Mouse (Mus musculus) neural tube, embryonic 12.5 days (tissue): ENCODE measurements around the gene Agpat2. TPM values are rescaled to one million over a fixed set of nuclear protein-coding genes. Genes with fewer than 3 reads are reported as not detected.

ENCODE experiments used
- ATAC-seq: fragments of 200-750 bp; cut with Nextera tagmentation; 2 replicates; pipeline ENCODE4 v1.8.0; 2017; ENCODE audit warnings: low read depth, mild to moderate bottlenecking, moderate TSS enrichment, moderate library complexity; ENCODE audit not compliant: low FRiP score
- H3K27ac ChIP-seq: fragments of 300-500 bp; sonication (generic); 2 replicates; pipeline ENCODE4 v1.5.1; 2016
- H3K27me3 ChIP-seq: fragments of 300-500 bp; sonication (generic); replicated peaks from 2 replicates; pipeline ENCODE4 v1.6.1; 2016; ENCODE audit warnings: mild to moderate bottlenecking
- H3K36me3 ChIP-seq: fragments of 300-500 bp; sonication (generic); 2 replicates; pipeline ENCODE4 v1.6.1; 2016; ENCODE audit warnings: mild to moderate bottlenecking
- H3K4me1 ChIP-seq: fragments of 300-500 bp; sonication (generic); 2 replicates; pipeline ENCODE4 v1.6.1; 2016
- H3K4me2 ChIP-seq: fragments of 300-500 bp; sonication (generic); replicated peaks from 2 replicates; pipeline ENCODE4 v1.6.1; 2016; ENCODE audit warnings: mild to moderate bottlenecking
- H3K4me3 ChIP-seq: fragments of 300-500 bp; sonication (generic); 2 replicates; pipeline ENCODE4 v1.5.1; 2016
- H3K9ac ChIP-seq: fragments of 300-500 bp; sonication (generic); 2 replicates; pipeline ENCODE4 v1.6.1; 2016; ENCODE audit warnings: mild to moderate bottlenecking
- H3K9me3 ChIP-seq: fragments of 300-500 bp; sonication (generic); 2 replicates; pipeline ENCODE4 v1.6.1; 2016; ENCODE audit warnings: mild to moderate bottlenecking
- WGBS: fragments of 180-500 bp; shearing (Covaris S2); methylation state at CpG from one replicate; pipeline ENCODE4 v1.1.7; 2016; 5-methylcytosine and 5-hydroxymethylcytosine counted together
- polyA plus RNA-seq: library from polyadenylated mRNA; unstranded; fragments of >200 nt; fragmentation: Nextera tagmentation; extraction: Ambion mirVana; gene quantifications from 2 replicates; pipeline ENCODE4 v1.2.1, GENCODE M21; 2016

The Agpat2 gene
- polyA plus RNA-seq, 1 experiment from 2014 or later, result 7.1 TPM

GRCm38 (mm10) chr2:26603159-26603558 is 1.1 kb downstream of the Agpat2 start:
- ATAC-seq, result 0 out of 2 replicates have a peak, but pooled peaks have one; percentile 14
- no peak overlapping the region for H3K27ac ChIP-seq
- 14% methylated on average over 6 of the region's 6 CpGs for WGBS

GRCm38 (mm10) chr2:26602631-26603030 is 1.6 kb downstream of the Agpat2 start:
- no peak overlapping the region for H3K27ac ChIP-seq
- no peak for ATAC-seq
- no peak overlapping the region for H3K9ac ChIP-seq
- 81% methylated on average over 5 of the region's 5 CpGs for WGBS
- H3K4me1 ChIP-seq, result peaks cover 13% of the 10 kb centered on the region
- no peak overlapping the region for H3K4me2 ChIP-seq
- no peaks in the 10 kb centered on the region for H3K9me3 ChIP-seq
- H3K27me3 ChIP-seq, result peaks cover 31% of the 10 kb centered on the region
- H3K36me3 ChIP-seq, result no peaks in the 10 kb centered on the region
- no peak overlapping the region for H3K4me3 ChIP-seq

More at GRCm38 (mm10) chr2:26603159-26603558, 1.1 kb downstream of the Agpat2 start:
- H3K4me1 ChIP-seq, result peaks cover 13% of the 10 kb centered on the region
- H3K9me3 ChIP-seq, result no peaks in the 10 kb centered on the region
- no peaks in the 10 kb centered on the region for H3K36me3 ChIP-seq
- peaks cover 31% of the 10 kb centered on the region for H3K27me3 ChIP-seq
- H3K4me3 ChIP-seq, result peak overlapping the region; percentile 51
- peak overlapping the region; percentile 88 for H3K4me2 ChIP-seq
- H3K9ac ChIP-seq, result 0 out of 2 replicates have a peak overlapping the region, but pooled peaks have one; percentile 61

- H3K9me3 ChIP-seq, result no peaks in the 10 kb centered on the region
- H3K27ac ChIP-seq, result no peak overlapping the region
- peaks cover 31% of the 10 kb centered on the region for H3K27me3 ChIP-seq
- H3K4me1 ChIP-seq, result peaks cover 13% of the 10 kb centered on the region
- no peak overlapping the region for H3K4me3 ChIP-seq
- no peak overlapping the region for H3K4me2 ChIP-seq
- 95% methylated on average over 1 of the region's 1 CpGs for WGBS
- H3K36me3 ChIP-seq, result no peaks in the 10 kb centered on the region
- H3K9ac ChIP-seq, result no peak overlapping the region
- no peak for ATAC-seq
Measured at GRCm38 (mm10) chr2:26601595-26601994, 2.6 kb downstream of the Agpat2 start.

- no peak for ATAC-seq
- H3K27me3 ChIP-seq, result peaks cover 31% of the 10 kb centered on the region
Measured at GRCm38 (mm10) chr2:26600664-26601063, 3.6 kb downstream of the Agpat2 start.

GRCm38 (mm10) chr2:26599965-26600364 is 4.3 kb downstream of the Agpat2 start:
- H3K9ac ChIP-seq, result no peak overlapping the region

More at GRCm38 (mm10) chr2:26600664-26601063, 3.6 kb downstream of the Agpat2 start:
- H3K36me3 ChIP-seq, result no peaks in the 10 kb centered on the region
- no peak overlapping the region for H3K4me2 ChIP-seq
- 90% methylated on average over 2 of the region's 2 CpGs for WGBS
- H3K4me3 ChIP-seq, result no peak overlapping the region
- H3K4me1 ChIP-seq, result peaks cover 13% of the 10 kb centered on the region
- H3K9me3 ChIP-seq, result no peaks in the 10 kb centered on the region
- no peak overlapping the region for H3K9ac ChIP-seq
- H3K27ac ChIP-seq, result no peak overlapping the region

GRCm38 (mm10) chr2:26598462-26598861 is 5.8 kb downstream of the Agpat2 start:
- no peak for ATAC-seq
- no peaks in the 10 kb centered on the region for H3K36me3 ChIP-seq
- WGBS, result 84% methylated on average over 3 of the region's 3 CpGs
- no peak overlapping the region for H3K9ac ChIP-seq
- peaks cover 11% of the 10 kb centered on the region for H3K27me3 ChIP-seq
- H3K9me3 ChIP-seq, result no peaks in the 10 kb centered on the region
- no peak overlapping the region for H3K27ac ChIP-seq
- peaks cover under 1% of the 10 kb centered on the region; the same call in 1 of the 2 replicates for H3K4me1 ChIP-seq
- no peak overlapping the region for H3K4me2 ChIP-seq
- no peak overlapping the region for H3K4me3 ChIP-seq

More at GRCm38 (mm10) chr2:26599965-26600364, 4.3 kb downstream of the Agpat2 start:
- Histone ChIP-seq H3K27me3 (peaks cover 26% of the 10 kb centered on the region), H3K4me1 (peaks cover 13% of the 10 kb centered on the region), H3K4me2 (no peak overlapping the region), H3K27ac (no peak overlapping the region), H3K4me3 (no peak overlapping the region), H3K36me3 (no peaks in the 10 kb centered on the region), H3K9me3 (no peaks in the 10 kb centered on the region)
- 92% methylated on average over 4 of the region's 4 CpGs for WGBS
- no peak for ATAC-seq

GRCm38 (mm10) chr2:26597810-26598209 is 6.4 kb downstream of the Agpat2 start:
- no peak overlapping the region for H3K9ac ChIP-seq
- ATAC-seq, result no peak
- no peak overlapping the region for H3K4me2 ChIP-seq
- H3K4me3 ChIP-seq, result no peak overlapping the region
- H3K9me3 ChIP-seq, result no peaks in the 10 kb centered on the region
- 92% methylated on average over 2 of the region's 2 CpGs for WGBS
- no peaks in the 10 kb centered on the region for H3K36me3 ChIP-seq
- no peak overlapping the region for H3K27ac ChIP-seq
- peaks cover 4% of the 10 kb centered on the region for H3K27me3 ChIP-seq
- H3K4me1 ChIP-seq, result no peaks in the 10 kb centered on the region

- no peaks in the 10 kb centered on the region for H3K36me3 ChIP-seq
- no peak overlapping the region for H3K27ac ChIP-seq
- no peak overlapping the region for H3K4me2 ChIP-seq
- 92% methylated on average over 3 of the region's 3 CpGs for WGBS
- no peak overlapping the region for H3K9ac ChIP-seq
- H3K4me3 ChIP-seq, result no peak overlapping the region
- no peaks in the 10 kb centered on the region for H3K9me3 ChIP-seq
- H3K27me3 ChIP-seq, result no peaks in the 10 kb centered on the region
- no peaks in the 10 kb centered on the region for H3K4me1 ChIP-seq
- no peak for ATAC-seq
Measured at GRCm38 (mm10) chr2:26596898-26597297, 7.3 kb downstream of the Agpat2 start.

- H3K9ac ChIP-seq, result no peak overlapping the region
- no peaks in the 10 kb centered on the region for H3K4me1 ChIP-seq
- no peaks in the 10 kb centered on the region for H3K27me3 ChIP-seq
- no peak overlapping the region for H3K4me2 ChIP-seq
- no peak overlapping the region for H3K4me3 ChIP-seq
- H3K27ac ChIP-seq, result no peak overlapping the region
- H3K9me3 ChIP-seq, result no peaks in the 10 kb centered on the region
- no peak for ATAC-seq
- H3K36me3 ChIP-seq, result no peaks in the 10 kb centered on the region
- 87% methylated on average over 11 of the region's 11 CpGs for WGBS
Measured at GRCm38 (mm10) chr2:26595725-26596435, 8.3 kb downstream of the Agpat2 start.

GRCm38 (mm10) chr2:26594934-26595724 is 9.1 kb downstream of the Agpat2 start:
- no peaks in the 10 kb centered on the region for H3K36me3 ChIP-seq
- H3K27ac ChIP-seq, result no peak overlapping the region
- no peak overlapping the region for H3K4me2 ChIP-seq
- no peak overlapping the region for H3K9ac ChIP-seq
- no peak for ATAC-seq
- 76% methylated on average over 6 of the region's 6 CpGs for WGBS
- H3K27me3 ChIP-seq, result no peaks in the 10 kb centered on the region
- H3K4me1 ChIP-seq, result no peaks in the 10 kb centered on the region
- no peak overlapping the region for H3K4me3 ChIP-seq
- no peaks in the 10 kb centered on the region for H3K9me3 ChIP-seq

GRCm38 (mm10) chr2:26594461-26594933 is 9.7 kb downstream of the Agpat2 start:
- H3K4me3 ChIP-seq, result no peak overlapping the region
- WGBS, result 85% methylated on average over 7 of the region's 7 CpGs
- no peaks in the 10 kb centered on the region for H3K9me3 ChIP-seq
- H3K9ac ChIP-seq, result no peak overlapping the region
- ATAC-seq, result no peak
- no peak overlapping the region for H3K27ac ChIP-seq
- no peaks in the 10 kb centered on the region for H3K36me3 ChIP-seq
- no peaks in the 10 kb centered on the region for H3K4me1 ChIP-seq
- H3K27me3 ChIP-seq, result no peaks in the 10 kb centered on the region
- H3K4me2 ChIP-seq, result no peak overlapping the region

GRCm38 (mm10) chr2:26594022-26594346 is 10.2 kb downstream of the Agpat2 start:
- H3K4me1 ChIP-seq, result no peaks in the 10 kb centered on the region
- no peaks in the 10 kb centered on the region for H3K36me3 ChIP-seq
- H3K27ac ChIP-seq, result no peak overlapping the region
- no peak overlapping the region for H3K4me2 ChIP-seq
- ATAC-seq, result no peak
- no peak overlapping the region for H3K9ac ChIP-seq
- 59% methylated on average over 9 of the region's 9 CpGs for WGBS
- no peak overlapping the region for H3K4me3 ChIP-seq
- no peaks in the 10 kb centered on the region for H3K9me3 ChIP-seq
- H3K27me3 ChIP-seq, result no peaks in the 10 kb centered on the region
